Mouse (Mus musculus) thymus, adult 2 months (tissue): ENCODE measurements around the gene Abhd6.

Source experiments
- CTCF ChIP-seq: fragments of 200-500 bp; IDR thresholded peaks from 2 replicates; pipeline ENCODE4 v1.5.1; 2012; ENCODE audit warnings: mild to moderate bottlenecking, control low read depth, low read length, moderate library complexity, borderline replicate concordance; ENCODE audit not compliant: control insufficient read depth, poor library complexity, insufficient read depth; ENCODE audit errors: extremely low read depth
- POLR2A ChIP-seq: fragments of 200-500 bp; IDR thresholded peaks from 2 replicates; pipeline ENCODE4 v1.6.1; 2012; ENCODE audit warnings: mild to moderate bottlenecking, low read length, control low read depth, moderate library complexity; ENCODE audit not compliant: control insufficient read depth, poor library complexity, insufficient read depth; ENCODE audit errors: extremely low read depth

- TF ChIP-seq CTCF (no peak), POLR2A (no peak)
These were observed 10.5 kb upstream of the Abhd6 start for GRCm38 (mm10) chr14:7992158-7992557.
